Mouse (Mus musculus): Measurements from ENCODE around the gene Rapgef5.

DNA sequence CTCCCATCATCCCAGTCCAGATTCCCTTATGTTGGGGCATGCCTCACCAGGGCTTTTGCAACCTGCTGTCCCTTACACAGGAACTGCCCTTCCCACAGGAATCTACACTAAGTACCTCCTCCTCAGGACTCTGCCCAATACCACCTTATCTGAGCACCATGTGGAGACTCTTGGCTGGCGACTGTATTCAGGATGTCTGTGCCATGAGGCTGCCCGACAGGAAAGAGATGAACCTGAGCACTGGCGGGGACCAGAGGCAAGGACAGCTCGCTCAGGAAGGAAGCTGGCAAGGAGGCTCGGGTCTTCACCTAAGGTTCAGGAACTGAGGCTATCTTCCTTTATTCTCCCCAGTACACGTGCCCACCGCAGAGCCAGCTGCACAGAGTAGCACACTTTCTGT is 36.6 kb upstream of the Rapgef5 start:
- TF ChIP-seq TAL1 (IDR thresholded peaks at IDR 0.05; ENCODE audit: low read length) (no peak), GATA1 (IDR thresholded peaks at IDR 0.05; ENCODE audit: low read length) (no peak)
